Mouse (Mus musculus) olfactory bulb, adult 2 months (tissue): ENCODE measurements around the gene Smox.

Experiments
- CTCF ChIP-seq: fragments of 200-500 bp; IDR thresholded peaks from 2 replicates; pipeline ENCODE4 v1.5.1; 2012; ENCODE audit warnings: low read depth, mild to moderate bottlenecking, low read length, moderate library complexity; ENCODE audit not compliant: insufficient read depth
- POLR2A ChIP-seq: fragments of 200-500 bp; IDR thresholded peaks from 2 replicates; pipeline ENCODE4 v1.6.1; 2012; ENCODE audit warnings: mild to moderate bottlenecking, low read depth, low read length, moderate library complexity; ENCODE audit not compliant: insufficient read depth

DNA sequence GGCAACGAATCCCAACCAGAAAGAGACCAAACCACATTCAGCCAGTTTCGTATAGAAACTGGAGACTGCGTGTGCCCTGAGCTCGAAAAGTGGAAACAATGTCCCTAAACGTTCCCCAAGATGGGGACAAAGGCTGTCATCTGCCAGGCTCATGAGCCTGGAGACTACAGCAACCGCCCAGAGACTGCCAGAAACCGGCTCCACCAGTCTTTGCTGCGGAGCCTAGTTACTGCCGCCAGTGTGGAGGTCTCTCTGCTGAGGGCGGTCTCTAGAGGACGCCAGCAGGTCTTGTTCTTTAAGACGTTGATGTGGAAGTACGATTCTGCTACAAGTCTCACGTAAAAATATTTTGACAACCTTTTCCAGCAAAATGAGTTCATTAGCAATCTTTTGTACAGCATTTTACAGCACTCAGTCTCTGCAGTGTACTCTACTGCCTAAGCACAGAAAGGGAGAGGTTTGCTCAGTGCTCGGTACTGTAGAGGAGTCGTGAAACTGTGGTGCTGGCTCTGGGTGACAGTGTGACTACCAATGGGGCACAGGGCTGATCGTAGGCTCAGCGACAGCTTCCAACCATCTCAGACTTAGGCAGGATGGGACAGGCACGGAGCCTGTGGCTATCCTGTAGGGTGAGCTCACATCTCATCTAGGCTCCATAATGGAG lies 55.6 kb downstream of the Smox start:
- no peak for TF ChIP-seq POLR2A
- no peak for TF ChIP-seq CTCF
